Mouse (Mus musculus) liver, embryonic 14.5 days (tissue): ENCODE results near the gene Rnase2b. TPM values are rescaled to one million over a fixed set of nuclear protein-coding genes. Genes with fewer than 3 reads are reported as not detected.

ENCODE experiments used
- ATAC-seq: fragments of 200-750 bp; cut with Nextera tagmentation; 2 replicates; pipeline ENCODE4 v1.8.0; 2017; ENCODE audit warnings: moderate number of reproducible peaks, mild to moderate bottlenecking, moderate library complexity; ENCODE audit not compliant: insufficient read depth
- DNase-seq, 3 experiments: peaks; one replicate each; pipeline ENCODE4 v3.0.0-alpha.2; 2012 to 2013; ENCODE audit warnings: low read depth in 3 of 3, low spot score in 3 of 3
- H3K27ac ChIP-seq: fragments of 300-500 bp; sonication (generic); 2 replicates; pipeline ENCODE4 v1.5.1; 2014; ENCODE audit warnings: moderate library complexity, mild to moderate bottlenecking, control low read depth, inconsistent platforms
- H3K27me3 ChIP-seq: fragments of 300-500 bp; sonication (generic); 2 replicates; pipeline ENCODE4 v1.6.1; 2014; ENCODE audit warnings: mild to moderate bottlenecking, low read length, moderate library complexity; ENCODE audit not compliant: control insufficient read depth, insufficient read depth
- H3K36me3 ChIP-seq: fragments of 300-500 bp; sonication (generic); replicated peaks from 2 replicates; pipeline ENCODE4 v1.6.1; 2014; ENCODE audit warnings: low read depth; ENCODE audit not compliant: control insufficient read depth, insufficient read depth
- H3K4me1 ChIP-seq, 2 experiments: fragments of 200-500 bp in 1 of 2; fragments of 300-500 bp in 1 of 2; sonication (generic) in 1 of 2; replicated peaks; 2 replicates each; pipeline ENCODE4 v1.6.1; 2012 to 2014; ENCODE audit warnings: antibody characterized with exemption in 1 of 2, inconsistent platforms in 1 of 2, low read length in 1 of 2; ENCODE audit not compliant: control insufficient read depth in 2 of 2, insufficient read depth in 2 of 2
- H3K4me2 ChIP-seq: fragments of 300-500 bp; sonication (generic); 2 replicates; pipeline ENCODE4 v1.6.1; 2014; ENCODE audit warnings: low read depth, mild to moderate bottlenecking, control low read depth, moderate library complexity
- H3K4me3 ChIP-seq, 2 experiments: fragments of 200-500 bp in 1 of 2; fragments of 300-500 bp in 1 of 2; sonication (generic) in 1 of 2; 2 replicates each; pipeline ENCODE4 v1.5.1; 2012 to 2014; ENCODE audit warnings: low read depth in 2 of 2, low read length in 2 of 2, mild to moderate bottlenecking in 2 of 2, control low read depth in 1 of 2, inconsistent platforms in 1 of 2, moderate library complexity in 1 of 2; ENCODE audit not compliant: insufficient read depth in 1 of 2
- H3K9ac ChIP-seq: fragments of 300-500 bp; sonication (generic); replicated peaks from 2 replicates; pipeline ENCODE4 v1.6.1; 2014; ENCODE audit warnings: mild to moderate bottlenecking, control low read depth, moderate library complexity
- H3K9me3 ChIP-seq: fragments of 300-500 bp; sonication (generic); 2 replicates; pipeline ENCODE4 v1.6.1; 2016; ENCODE audit warnings: low read length, mixed read lengths; ENCODE audit not compliant: control insufficient read depth
- CTCF ChIP-seq: IDR thresholded peaks from 2 replicates; pipeline ENCODE4 v1.5.1; 2016; ENCODE audit warnings: antibody characterized with exemption, low read depth, control low read depth
- EP300 ChIP-seq: IDR thresholded peaks from 2 replicates; pipeline ENCODE4 v1.6.1; 2016; ENCODE audit warnings: antibody characterized with exemption, low read depth
- WGBS: fragments of 180-500 bp; shearing (Covaris S2); extraction: QIAGEN DNeasy Blood & Tissue Kit; methylation state at CpG from one replicate; pipeline ENCODE4 v1.1.7; 2014; ENCODE audit not compliant: insufficient replicate concordance; 5-methylcytosine and 5-hydroxymethylcytosine counted together
- polyA plus RNA-seq, 2 experiments: library from polyadenylated mRNA; depleted of rRNA in 1 of 2; stranded (reverse) in 1 of 2; unstranded in 1 of 2; fragments of >200 nt; fragmentation: Nextera tagmentation in 1 of 2; extraction: Ambion mirVana in 1 of 2; gene quantifications; 2 replicates each; pipeline versions ENCODE4 v1.2.1 to v1.2.3; 2012 to 2014

Rnase2b gene
- polyA plus RNA-seq, 2 experiments, result not detected

DNA sequence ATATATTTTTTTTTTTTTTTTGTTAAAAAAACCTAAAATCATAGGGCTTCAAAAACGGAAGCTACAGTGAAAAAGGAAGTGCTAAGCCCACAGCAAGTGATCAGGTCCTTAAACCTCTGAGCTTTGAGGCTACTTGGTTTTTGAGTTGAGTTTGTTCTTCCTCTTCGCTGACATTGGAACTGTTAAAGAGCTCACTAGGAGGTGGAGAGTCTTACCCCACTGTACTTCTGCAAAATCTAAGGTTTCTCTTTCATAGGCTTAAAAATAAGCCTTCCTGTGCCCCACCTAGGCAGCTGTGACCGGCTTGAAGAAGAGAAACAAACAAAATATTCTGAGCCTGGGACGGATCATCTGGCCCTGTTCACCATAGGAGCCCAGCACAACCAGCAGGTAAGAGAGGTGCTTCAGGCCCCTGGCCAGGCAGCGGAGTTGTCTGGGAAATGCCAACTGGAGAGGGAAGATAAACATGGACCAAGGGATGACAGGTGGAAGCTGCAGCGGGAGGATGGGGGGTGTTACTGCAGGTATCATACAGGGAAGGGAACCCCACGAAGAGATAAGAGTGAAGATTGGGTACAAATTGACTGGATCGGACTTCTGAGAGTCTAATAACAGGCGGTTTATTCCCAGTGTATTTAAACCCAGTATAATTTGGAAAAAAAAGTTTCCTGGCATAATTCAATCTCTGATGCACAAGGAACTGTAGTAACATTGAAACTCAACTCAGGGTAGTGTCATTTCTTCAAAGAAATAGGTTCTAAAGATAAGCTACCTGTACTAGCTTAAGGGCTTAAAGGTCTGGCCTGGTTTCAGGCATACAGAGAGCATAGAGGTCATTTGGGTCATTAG lies 33.1 kb upstream of the Rnase2b start:
- no peaks in the 10 kb centered on the region for H3K9me3 ChIP-seq
- peak overlapping the region; percentile 99 for H3K27ac ChIP-seq
- peak overlapping the region; percentile 90 for H3K4me2 ChIP-seq
- no peaks in the 10 kb centered on the region for H3K36me3 ChIP-seq
- WGBS, result 17% methylated on average over 9 of the region's 9 CpGs
- H3K27me3 ChIP-seq, result no peaks in the 10 kb centered on the region
- DNase-seq (no peak), ATAC-seq (peak; percentile 12; the same call in 1 of the 2 replicates)
- TF ChIP-seq CTCF (no peak), EP300 (peak; percentile 11; the same call in 1 of the 2 replicates)
- H3K4me1 ChIP-seq, result peaks cover 60 to 70% of the 10 kb centered on the region in 2 experiments
- peak overlapping the region; percentile 85 for H3K9ac ChIP-seq
- peak overlapping the region; percentile 42 to 53 for H3K4me3 ChIP-seq

DNA sequence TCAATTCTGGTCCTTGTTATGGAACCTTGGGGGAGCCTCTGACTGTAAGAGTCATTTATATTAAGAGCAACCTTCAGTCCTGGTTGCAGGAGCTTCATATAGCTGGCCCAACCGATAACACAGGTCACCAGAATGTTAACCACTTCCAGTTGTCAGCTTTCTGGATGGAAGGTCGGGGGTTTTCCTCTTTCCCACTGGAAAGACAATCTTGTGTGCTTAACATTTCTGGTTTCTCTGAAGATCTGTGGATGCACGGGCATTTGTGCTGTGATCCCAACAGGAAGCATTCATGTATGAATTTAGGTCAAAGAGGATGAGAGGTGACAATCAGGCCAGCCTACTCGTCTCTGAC lies 32.5 kb upstream of the Rnase2b start:
- H3K27me3 ChIP-seq, result no peaks in the 10 kb centered on the region
- H3K4me1 ChIP-seq, result peaks cover 60 to 70% of the 10 kb centered on the region in 2 experiments

DNA sequence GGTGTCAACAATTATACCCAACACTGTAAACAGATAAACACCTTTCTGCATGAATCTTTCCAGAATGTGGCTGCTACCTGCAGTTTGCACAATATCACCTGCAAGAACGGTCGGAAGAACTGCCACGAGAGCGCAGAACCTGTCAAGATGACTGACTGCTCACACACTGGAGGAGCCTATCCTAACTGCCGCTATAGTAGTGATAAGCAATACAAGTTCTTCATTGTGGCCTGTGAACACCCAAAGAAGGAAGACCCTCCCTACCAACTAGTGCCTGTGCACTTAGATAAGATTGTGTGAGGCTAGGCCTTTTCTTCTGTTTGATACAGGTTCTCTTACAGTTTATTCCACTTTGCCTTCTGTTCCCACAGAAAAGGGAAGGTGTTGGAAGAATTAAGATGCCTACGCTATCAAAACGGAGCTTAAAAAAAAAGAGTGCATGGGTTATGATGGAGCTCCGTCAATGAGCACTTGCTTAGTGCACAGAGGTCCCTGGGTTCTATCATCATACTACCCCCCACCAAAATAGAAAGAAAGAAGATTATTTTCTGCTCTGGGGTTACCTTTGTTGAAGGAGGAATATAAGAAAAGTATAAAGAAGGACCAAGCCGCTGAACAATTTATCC lies 31.6 kb upstream of the Rnase2b start:
- Histone ChIP-seq H3K36me3 (no peaks in the 10 kb centered on the region), H3K4me2 (peak overlapping the region; percentile 90), H3K4me3 (peak overlapping the region; percentile 53 to 59), H3K27ac (peak overlapping the region; percentile 99), H3K9ac (peak overlapping the region; percentile 85), H3K9me3 (no peaks in the 10 kb centered on the region), H3K4me1 (peaks cover 60 to 65% of the 10 kb centered on the region in 2 experiments), H3K27me3 (no peaks in the 10 kb centered on the region)
- WGBS, result 16% methylated on average over 9 of the region's 9 CpGs
- peak; percentile 96 for TF ChIP-seq EP300
- TF ChIP-seq CTCF, result no peak
- DNase-seq (peak; percentile 73 to 83 (median 80)), ATAC-seq (peak; percentile 80)

More for the DNA sequence above, 32.5 kb upstream of the Rnase2b start:
- H3K4me3 ChIP-seq, result peak overlapping the region in 1 of 2 experiments; percentile 53; a peak in 2 of 4 replicates
- ATAC-seq (no peak), DNase-seq (no peak)
- peak overlapping the region; percentile 90 for H3K4me2 ChIP-seq
- TF ChIP-seq EP300 (no peak), CTCF (no peak)
- H3K36me3 ChIP-seq, result no peaks in the 10 kb centered on the region
- peak overlapping the region; percentile 85 for H3K9ac ChIP-seq
- WGBS, result 7% methylated on average over 4 of the region's 4 CpGs
- H3K9me3 ChIP-seq, result no peaks in the 10 kb centered on the region
- H3K27ac ChIP-seq, result peak overlapping the region; percentile 99

DNA sequence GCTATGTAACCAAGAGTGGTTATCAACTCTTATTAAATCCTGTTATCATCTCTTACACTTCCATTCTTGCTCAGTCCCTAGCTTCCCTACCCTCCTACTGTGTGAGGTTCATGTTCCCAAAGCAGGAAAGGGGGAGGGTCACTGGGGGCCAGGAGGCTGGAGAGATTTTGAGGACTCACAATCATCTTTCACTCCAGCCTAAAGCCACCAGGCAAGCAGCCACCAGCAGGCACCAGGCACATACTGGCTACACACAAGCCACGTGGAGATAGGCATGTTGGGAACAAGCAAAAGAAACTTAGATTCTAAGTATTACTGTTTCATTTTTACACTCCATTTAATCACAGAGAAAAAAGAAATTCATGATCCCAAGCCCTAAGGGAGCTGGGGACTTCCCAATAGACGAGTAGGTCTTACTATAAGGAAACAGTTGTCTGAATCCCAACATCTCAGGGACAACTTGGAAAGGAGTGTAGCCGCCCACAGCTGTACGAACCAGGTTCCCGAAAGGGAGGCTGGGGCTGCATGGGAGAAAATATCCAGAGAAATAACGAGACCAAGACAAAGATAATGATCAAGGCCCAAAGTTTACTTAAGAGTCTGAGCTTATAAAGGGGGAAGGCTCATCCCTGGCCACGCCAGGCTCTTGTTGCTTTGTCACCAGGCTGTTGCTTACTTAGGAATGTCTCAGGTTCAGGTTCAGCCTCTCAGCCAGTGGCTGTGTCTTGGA lies 30.8 kb upstream of the Rnase2b start:
- TF ChIP-seq CTCF, result no peak
- TF ChIP-seq EP300, result no peak
- H3K9ac ChIP-seq, result peak overlapping the region; percentile 85
- no peaks in the 10 kb centered on the region for H3K27me3 ChIP-seq
- 45% methylated on average over 7 of the region's 7 CpGs for WGBS
- H3K27ac ChIP-seq, result peak overlapping the region; percentile 99
- H3K4me2 ChIP-seq, result peak overlapping the region; percentile 90
- DNase-seq (no peak), ATAC-seq (no peak)
- H3K4me3 ChIP-seq, result no peak overlapping the region
- no peaks in the 10 kb centered on the region for H3K9me3 ChIP-seq
- peaks cover 60 to 63% of the 10 kb centered on the region in 2 experiments for H3K4me1 ChIP-seq
- H3K36me3 ChIP-seq, result no peaks in the 10 kb centered on the region
